Mouse (Mus musculus) spleen, adult 2 months (tissue): ENCODE measurements around the gene Fgfr2. TPM values are rescaled to one million over a fixed set of nuclear protein-coding genes. Genes with fewer than 3 reads are reported as not detected.

Source experiments
- DNase-seq, 2 experiments: peaks; one replicate each; pipeline versions ENCODE4 v3.0.0 to v3.0.0-alpha.2; 2012 to 2021; ENCODE audit warnings: low spot score in 2 of 2, low read depth in 1 of 2
- H3K27ac ChIP-seq: fragments of 200-500 bp; 2 replicates; pipeline ENCODE4 v1.5.1; 2012; ENCODE audit warnings: low read length, inconsistent platforms; ENCODE audit not compliant: insufficient read depth
- H3K27me3 ChIP-seq: fragments of 200-500 bp; 2 replicates; pipeline ENCODE4 v1.6.1; 2012; ENCODE audit warnings: mild to moderate bottlenecking, moderate library complexity, low read length, inconsistent platforms; ENCODE audit not compliant: control insufficient read depth, insufficient read depth
- H3K36me3 ChIP-seq: fragments of 200-500 bp; 2 replicates; pipeline ENCODE4 v1.6.1; 2012; ENCODE audit warnings: mild to moderate bottlenecking, low read length, inconsistent platforms; ENCODE audit not compliant: control insufficient read depth, insufficient read depth
- H3K4me1 ChIP-seq: fragments of 200-500 bp; 2 replicates; pipeline ENCODE4 v1.6.1; 2011; ENCODE audit warnings: inconsistent platforms; ENCODE audit not compliant: control insufficient read depth, insufficient read depth, insufficient read length
- H3K4me3 ChIP-seq: fragments of 200-500 bp; 2 replicates; pipeline ENCODE4 v1.5.1; 2011; ENCODE audit warnings: mild to moderate bottlenecking, inconsistent platforms; ENCODE audit not compliant: insufficient read depth, insufficient read length; ENCODE audit errors: extremely low read depth
- CTCF ChIP-seq: fragments of 200-500 bp; IDR thresholded peaks from 2 replicates; pipeline ENCODE4 v1.5.1; 2011; ENCODE audit warnings: mild to moderate bottlenecking, inconsistent platforms; ENCODE audit not compliant: insufficient read depth, insufficient read length, insufficient replicate concordance; ENCODE audit errors: extremely low read depth
- POLR2A ChIP-seq: fragments of 200-500 bp; IDR thresholded peaks from 2 replicates; pipeline ENCODE4 v1.6.1; 2011; ENCODE audit warnings: low read depth, low read length, inconsistent platforms
- WGBS: fragments of 180-500 bp; shearing (Covaris S2); methylation state at CpG from one replicate; pipeline ENCODE4 v1.1.7; 2018; 5-methylcytosine and 5-hydroxymethylcytosine counted together
- polyA plus RNA-seq: library from polyadenylated mRNA; depleted of rRNA; stranded (reverse); fragments of >200 nt; gene quantifications from 2 replicates; pipeline ENCODE4 v1.2.3, GENCODE M21; 2012; rRNA removed

The Fgfr2 gene
- polyA plus RNA-seq, 1 experiment = 1.6 TPM

DNA sequence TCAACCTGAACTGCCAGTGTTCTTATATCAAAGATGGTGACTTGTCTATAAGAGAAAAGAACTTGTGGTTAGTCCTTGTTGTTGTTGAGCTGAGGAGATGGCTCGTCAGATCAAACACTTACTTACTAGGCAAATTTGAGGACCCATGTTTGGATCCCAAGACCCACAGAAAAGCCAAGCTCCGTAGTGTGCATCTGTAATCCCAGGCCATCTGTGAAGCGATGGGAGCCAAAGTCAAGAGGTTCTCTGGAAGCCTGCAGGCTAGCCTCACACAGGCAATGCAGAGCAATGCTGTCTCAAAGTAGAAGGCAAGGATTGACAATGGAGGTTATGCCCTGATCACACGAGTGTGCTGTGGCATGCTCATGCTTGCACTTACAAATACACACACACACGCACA lies 2992.9 kb downstream of the Fgfr2 start:
- Histone ChIP-seq H3K36me3 (no peaks in the 10 kb centered on the region), H3K4me1 (no peaks in the 10 kb centered on the region), H3K27me3 (no peaks in the 10 kb centered on the region), H3K27ac (no peak overlapping the region), H3K4me3 (no peak overlapping the region)
- TF ChIP-seq POLR2A (no peak), CTCF (no peak)
- no peak for DNase-seq
- 91% methylated on average over 5 of the region's 5 CpGs for WGBS

GRCm38 (mm10) chr7:130129359-130129960 lies 2993.7 kb downstream of the Fgfr2 start:
- H3K27me3 ChIP-seq = no peaks in the 10 kb centered on the region
- H3K4me3 ChIP-seq = no peak overlapping the region
- H3K36me3 ChIP-seq = no peaks in the 10 kb centered on the region
- no peaks in the 10 kb centered on the region for H3K4me1 ChIP-seq
- 56% methylated on average over 16 of the region's 16 CpGs for WGBS
- no peak overlapping the region for H3K27ac ChIP-seq
- DNase-seq = no peak
- TF ChIP-seq POLR2A (no peak), CTCF (no peak)

DNA sequence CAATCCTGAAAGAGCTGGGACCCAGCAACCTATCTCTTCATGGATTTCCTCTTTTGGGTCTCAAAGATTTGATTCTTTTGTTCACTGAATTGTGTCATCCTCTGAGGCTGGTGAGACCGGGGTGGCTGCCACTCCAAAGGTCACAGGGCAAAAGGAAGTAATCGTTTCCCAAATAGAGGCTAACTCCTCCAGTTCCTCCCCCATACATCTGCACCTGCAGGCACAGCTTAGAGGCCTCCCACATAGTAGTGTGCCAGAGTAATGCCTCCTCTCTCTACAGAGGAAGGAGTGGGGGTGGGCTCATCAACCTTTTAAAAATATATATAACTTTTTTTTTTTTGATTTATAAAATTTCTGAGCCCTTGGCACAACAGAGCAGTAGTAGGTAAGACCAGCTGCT lies 3001.6 kb downstream of the Fgfr2 start:
- no peak for DNase-seq
- H3K27ac ChIP-seq = no peak overlapping the region
- H3K27me3 ChIP-seq = no peaks in the 10 kb centered on the region
- TF ChIP-seq POLR2A (no peak), CTCF (no peak)
- no peaks in the 10 kb centered on the region for H3K36me3 ChIP-seq
- no peak overlapping the region for H3K4me3 ChIP-seq
- H3K4me1 ChIP-seq = no peaks in the 10 kb centered on the region
- 8% methylated on average over 2 of the region's 2 CpGs for WGBS

GRCm38 (mm10) chr7:130119466-130119865 lies 3003.7 kb downstream of the Fgfr2 start:
- H3K27ac ChIP-seq = no peak overlapping the region
- TF ChIP-seq POLR2A = no peak
- no peak for TF ChIP-seq CTCF
- no peak for DNase-seq
- WGBS = 51% methylated on average over 6 of the region's 6 CpGs
- no peaks in the 10 kb centered on the region for H3K36me3 ChIP-seq
- no peak overlapping the region for H3K4me3 ChIP-seq
- no peaks in the 10 kb centered on the region for H3K4me1 ChIP-seq
- H3K27me3 ChIP-seq = no peaks in the 10 kb centered on the region

GRCm38 (mm10) chr7:130118726-130119125 lies 3004.4 kb downstream of the Fgfr2 start:
- 40% methylated on average over 4 of the region's 4 CpGs for WGBS
- no peaks in the 10 kb centered on the region for H3K4me1 ChIP-seq
- H3K27ac ChIP-seq = no peak overlapping the region
- DNase-seq = no peak
- TF ChIP-seq POLR2A = no peak
- no peak for TF ChIP-seq CTCF
- H3K36me3 ChIP-seq = no peaks in the 10 kb centered on the region
- H3K4me3 ChIP-seq = no peak overlapping the region
- no peaks in the 10 kb centered on the region for H3K27me3 ChIP-seq

GRCm38 (mm10) chr7:130117466-130118123 lies 3005.6 kb downstream of the Fgfr2 start:
- TF ChIP-seq CTCF (no peak), POLR2A (no peak)
- no peaks in the 10 kb centered on the region for H3K27me3 ChIP-seq
- no peaks in the 10 kb centered on the region for H3K4me1 ChIP-seq
- WGBS = 35% methylated on average over 4 of the region's 4 CpGs
- no peaks in the 10 kb centered on the region for H3K36me3 ChIP-seq
- no peak overlapping the region for H3K27ac ChIP-seq
- H3K4me3 ChIP-seq = no peak overlapping the region
- DNase-seq = no peak

GRCm38 (mm10) chr7:130114436-130114835 lies 3008.7 kb downstream of the Fgfr2 start:
- TF ChIP-seq CTCF (no peak), POLR2A (no peak)
- Histone ChIP-seq H3K4me3 (no peak overlapping the region), H3K27ac (no peak overlapping the region), H3K4me1 (no peaks in the 10 kb centered on the region), H3K36me3 (no peaks in the 10 kb centered on the region), H3K27me3 (no peaks in the 10 kb centered on the region)
- WGBS = 85% methylated on average over 4 of the region's 4 CpGs
- no peak for DNase-seq

Other genes with a start within 250 kb of the Fgfr2 start
- gene Zranb1, start 192.2 kb downstream of the Fgfr2 start, polyA plus RNA-seq = 3.6 and 4.2 TPM in 2 replicates
- gene Ctbp2, start 1.0 kb upstream of the Fgfr2 start, polyA plus RNA-seq = 11.8 and 14.0 TPM in 2 replicates